In the genomic region with DNA sequence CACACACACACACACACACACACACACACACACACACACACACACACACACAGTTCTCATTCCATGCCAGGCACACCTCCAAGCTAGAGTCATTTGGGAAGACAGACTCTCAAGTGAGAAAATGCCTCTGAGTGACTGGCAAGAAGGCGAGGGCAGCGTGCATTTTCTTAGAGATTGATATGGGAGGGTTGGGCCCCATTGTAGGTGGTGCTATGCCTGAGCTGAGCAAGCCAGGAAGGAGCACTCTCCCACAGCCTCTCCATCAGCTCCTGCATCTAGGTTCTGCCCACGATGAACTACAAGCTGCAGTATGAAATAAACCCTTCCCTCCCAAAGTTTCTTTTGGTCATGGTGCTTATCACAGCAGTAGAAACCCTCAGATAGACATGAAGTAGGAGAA, we compare ENCODE assay signal across 24 mouse cellular contexts. TPM values are rescaled to one million over a fixed set of nuclear protein-coding genes. Genes with fewer than 3 reads are reported as not detected.
DNase-seq lines count a peak whose midpoint lies in the region; ATAC-seq and TF ChIP-seq lines count a peak whose summit lies in the region.
"Had no signal": no experiment of that assay in that cellular context is flagged by ENCODE, and none has a peak within 500 bp of the region (broad histone marks: within the 10 kb centered on the region; RNA-seq: fewer than 3 reads in every experiment).

No protein-coding gene starts in this region.

- H3K4me3 ChIP-seq in left cerebral cortex, adult 2 months: no peak overlapping the region
- H3K4me3 ChIP-seq in liver, embryonic 12.5 days: no peak overlapping the region
- H3K4me3 ChIP-seq in liver, embryonic 15.5 days (replicated peaks): no peak overlapping the region
- H3K4me3 ChIP-seq: forebrain, embryonic 10.5 days; forebrain, embryonic 13.5 days; hindbrain, embryonic 12.5 days; hindbrain, embryonic 15.5 days had no signal

- no peaks in the 10 kb centered on the region for H3K27me3 ChIP-seq in liver, embryonic 12.5 days (replicated peaks)
- no peaks in the 10 kb centered on the region for H3K27me3 ChIP-seq in liver, embryonic 15.5 days
- H3K27me3 ChIP-seq: CH12.LX; forebrain, embryonic 13.5 days; hindbrain, embryonic 15.5 days had no signal

- peak; percentile 57; the same call in 1 of the 2 replicates for ATAC-seq in liver, embryonic 12.5 days
- ATAC-seq in liver, embryonic 15.5 days (ENCODE audit: insufficient read depth): peak; percentile 37; the same call in 1 of the 2 replicates
- ATAC-seq: forebrain, embryonic 13.5 days; forebrain, embryonic 16.5 days had no signal

- WGBS in liver, embryonic 12.5 days (ENCODE audit: insufficient replicate concordance): 39% methylated on average over 3 of the region's 3 CpGs
- 38% methylated on average over 3 of the region's 3 CpGs for WGBS in liver, embryonic 15.5 days (ENCODE audit: insufficient replicate concordance)

- no peak overlapping the region for H3K9ac ChIP-seq in liver, embryonic 12.5 days
- no peak overlapping the region for H3K9ac ChIP-seq in liver, embryonic 15.5 days
- H3K9ac ChIP-seq: forebrain, embryonic 13.5 days; hindbrain, embryonic 12.5 days; hindbrain, embryonic 15.5 days had no signal

- no peak overlapping the region for H3K4me2 ChIP-seq in liver, embryonic 12.5 days
- no peak overlapping the region for H3K4me2 ChIP-seq in liver, embryonic 15.5 days
- H3K4me2 ChIP-seq: forebrain, embryonic 13.5 days; heart, embryonic 11.5 days; hindbrain, embryonic 12.5 days; hindbrain, embryonic 15.5 days had no signal

- TF ChIP-seq CTCF in left cerebral cortex, adult 2 months (IDR thresholded peaks at IDR 0.05): no peak

- peaks cover 85% of the 10 kb centered on the region for H3K36me3 ChIP-seq in liver, embryonic 12.5 days
- H3K36me3 ChIP-seq in liver, embryonic 15.5 days (replicated peaks): peaks cover 63% of the 10 kb centered on the region

- H3K4me1 ChIP-seq in liver, embryonic 12.5 days: peaks cover 26% of the 10 kb centered on the region
- peaks cover 32% of the 10 kb centered on the region for H3K4me1 ChIP-seq in liver, embryonic 15.5 days (replicated peaks)
- H3K4me1 ChIP-seq: forebrain, embryonic 10.5 days; forebrain, embryonic 13.5 days; hindbrain, embryonic 12.5 days; hindbrain, embryonic 15.5 days had no signal

- H3K27ac ChIP-seq in left cerebral cortex, adult 2 months: 0 out of 2 replicates have a peak overlapping the region, but pooled peaks have one; percentile 24
- H3K27ac ChIP-seq in liver, embryonic 12.5 days: peak overlapping the region; percentile 58
- H3K27ac ChIP-seq in liver, embryonic 15.5 days (replicated peaks): no peak overlapping the region
- H3K27ac ChIP-seq: forebrain, embryonic 10.5 days; forebrain, embryonic 13.5 days; hindbrain, embryonic 12.5 days; hindbrain, embryonic 15.5 days had no signal

- no peak for DNase-seq in left cerebral cortex, adult 2 months (ENCODE audit: extremely low spot score in 1 of 2, low spot score in 2 of 2)
- DNase-seq in left cerebral cortex, adult 11 months (ENCODE audit: low spot score): no peak
- peak; percentile 85 for DNase-seq in brain, adult 2 months (ENCODE audit: low read depth, low spot score)
- no peak for DNase-seq in layer of hippocampus, postnatal 36 days
- no peak for DNase-seq in spleen, postnatal 10 days (ENCODE audit: low spot score in 2 of 2)
- no peak for DNase-seq in embryo, embryonic 11 days
- DNase-seq: adrenal gland, adult 2 months; adrenal gland, postnatal 14 days; B cell, adult 2 months; cerebellum, adult 11-12 months; cerebellum, adult 8-10 months; cerebellum, postnatal 10 days; cerebellum, postnatal 36 days; heart, adult 11 months had no signal

- H3K9me3 ChIP-seq in liver, embryonic 12.5 days (replicated peaks): no peaks in the 10 kb centered on the region
- H3K9me3 ChIP-seq in liver, embryonic 15.5 days (replicated peaks): no peaks in the 10 kb centered on the region
- H3K9me3 ChIP-seq: forebrain, embryonic 10.5 days; forebrain, embryonic 13.5 days; G1E; hindbrain, embryonic 12.5 days; hindbrain, embryonic 15.5 days had no signal

- intact Hi-C loops in left cerebral cortex, adult 2 months (cut with DNase I): no loop called here

RNA-seq across cellular contexts. Expression of gene Gpr68, which starts 57.3 kb away (rescaled TPM):
- 10 to 100 TPM; 14.0 to 15.6 TPM for total RNA-seq in left cerebral cortex, adult 2 months (2021)
- polyA plus RNA-seq in liver, embryonic 12.5 days (2016; fragmentation: Nextera tagmentation; extraction: Ambion mirVana): 0.04 TPM in 1 of 2 replicates, not detected in the other
- 0.05 and 0.07 TPM in 2 replicates for polyA plus RNA-seq in liver, embryonic 15.5 days (2015; fragmentation: Nextera tagmentation; extraction: Ambion mirVana)
- total RNA-seq in layer of hippocampus, postnatal 36 days (2021): 10 to 100 TPM; 22.7 to 24.7 TPM
- polyA plus RNA-seq: G1E had no signal
